Mouse (Mus musculus): ENCODE data around the gene 4933415A04Rik. TPM values are rescaled to one million over a fixed set of nuclear protein-coding genes. Genes with fewer than 3 reads are reported as not detected.

Gene 4933415A04Rik
- polyA plus RNA-seq, 1 experiment from 2014 or later: 4.7 TPM

GRCm38 (mm10) chr11:43552675-43553074 is 34.2 kb upstream of the 4933415A04Rik start:
- Histone ChIP-seq H3K9ac (no peak overlapping the region), H3K27me3 (no peaks in the 10 kb centered on the region), H3K4me1 (peaks cover 20% of the 10 kb centered on the region), H3K4me2 (replicated peaks) (no peak overlapping the region), H3K36me3 (peaks cover 17% of the 10 kb centered on the region), H3K4me3 (no peak overlapping the region), H3K27ac (no peak overlapping the region), H3K9me3 (no peaks in the 10 kb centered on the region)
- WGBS: 76% methylated on average over 6 of the region's 6 CpGs
- no peak for ATAC-seq (ENCODE audit: low FRiP score, low read depth)

- no peak overlapping the region for H3K4me3 ChIP-seq
- no peaks in the 10 kb centered on the region for H3K27me3 ChIP-seq
- no peak overlapping the region for H3K9ac ChIP-seq
- H3K4me2 ChIP-seq (replicated peaks): no peak overlapping the region
- WGBS: 85% methylated on average over 11 of the region's 11 CpGs
- H3K27ac ChIP-seq: no peak overlapping the region
- no peaks in the 10 kb centered on the region for H3K4me1 ChIP-seq
- no peaks in the 10 kb centered on the region for H3K9me3 ChIP-seq
- no peak for ATAC-seq (ENCODE audit: low FRiP score, low read depth)
- H3K36me3 ChIP-seq: peaks cover 40% of the 10 kb centered on the region
Observed at GRCm38 (mm10) chr11:43556538-43556937, 30.3 kb upstream of the 4933415A04Rik start.

- Histone ChIP-seq H3K36me3 (peaks cover 41% of the 10 kb centered on the region), H3K9ac (no peak overlapping the region), H3K27me3 (no peaks in the 10 kb centered on the region), H3K9me3 (no peaks in the 10 kb centered on the region), H3K4me2 (replicated peaks) (no peak overlapping the region), H3K27ac (no peak overlapping the region), H3K4me3 (no peak overlapping the region), H3K4me1 (peaks cover under 1% of the 10 kb centered on the region; the same call in 1 of the 2 replicates)
- 17% methylated on average over 6 of the region's 6 CpGs for WGBS
- no peak for ATAC-seq (ENCODE audit: low FRiP score, low read depth)
Observed at GRCm38 (mm10) chr11:43559515-43560292, 27.1 kb upstream of the 4933415A04Rik start.

- Histone ChIP-seq H3K4me1 (peaks cover 27% of the 10 kb centered on the region), H3K27me3 (no peaks in the 10 kb centered on the region), H3K9ac (no peak overlapping the region), H3K27ac (0 out of 2 replicates have a peak overlapping the region, but pooled peaks have one; percentile 16), H3K4me3 (no peak overlapping the region), H3K4me2 (replicated peaks) (no peak overlapping the region), H3K9me3 (no peaks in the 10 kb centered on the region), H3K36me3 (peaks cover 16% of the 10 kb centered on the region)
- ATAC-seq (ENCODE audit: low FRiP score, low read depth): 0 out of 2 replicates have a peak, but pooled peaks have one; percentile 30
- 58% methylated on average over 10 of the region's 10 CpGs for WGBS
Observed at GRCm38 (mm10) chr11:43563654-43564244, 23.1 kb upstream of the 4933415A04Rik start.

- Histone ChIP-seq H3K9ac (0 out of 2 replicates have a peak overlapping the region, but pooled peaks have one; percentile 0), H3K27ac (no peak overlapping the region), H3K27me3 (no peaks in the 10 kb centered on the region), H3K9me3 (no peaks in the 10 kb centered on the region), H3K4me1 (peaks cover 30% of the 10 kb centered on the region), H3K4me2 (replicated peaks) (no peak overlapping the region), H3K36me3 (peaks cover 12% of the 10 kb centered on the region), H3K4me3 (no peak overlapping the region)
- WGBS: 20% methylated on average over 2 of the region's 2 CpGs
- ATAC-seq (ENCODE audit: low FRiP score, low read depth): no peak
Observed at GRCm38 (mm10) chr11:43565414-43565813, 21.4 kb upstream of the 4933415A04Rik start.

GRCm38 (mm10) chr11:43565852-43566251 is 21.0 kb upstream of the 4933415A04Rik start:
- 9% methylated on average over 8 of the region's 8 CpGs for WGBS
- Histone ChIP-seq H3K27ac (no peak overlapping the region), H3K27me3 (no peaks in the 10 kb centered on the region), H3K36me3 (peaks cover 8% of the 10 kb centered on the region), H3K4me2 (replicated peaks) (no peak overlapping the region), H3K4me3 (no peak overlapping the region), H3K4me1 (peaks cover 30% of the 10 kb centered on the region), H3K9me3 (no peaks in the 10 kb centered on the region), H3K9ac (0 out of 2 replicates have a peak overlapping the region, but pooled peaks have one; percentile 0)
- ATAC-seq (ENCODE audit: low FRiP score, low read depth): no peak

- Histone ChIP-seq H3K9me3 (no peaks in the 10 kb centered on the region), H3K4me1 (peaks cover 30% of the 10 kb centered on the region), H3K4me2 (replicated peaks) (no peak overlapping the region), H3K27ac (peak overlapping the region; percentile 39; the same call in 1 of the 2 replicates), H3K4me3 (no peak overlapping the region), H3K36me3 (peaks cover 6% of the 10 kb centered on the region; the same call in 1 of the 2 replicates), H3K27me3 (no peaks in the 10 kb centered on the region), H3K9ac (no peak overlapping the region)
- ATAC-seq (ENCODE audit: low FRiP score, low read depth): no peak; the same call in 1 of the 2 replicates
- 59% methylated on average over 5 of the region's 5 CpGs for WGBS
Observed at GRCm38 (mm10) chr11:43566696-43567095, 20.1 kb upstream of the 4933415A04Rik start.

GRCm38 (mm10) chr11:43568263-43568662 is 18.6 kb upstream of the 4933415A04Rik start:
- WGBS: 66% methylated on average over 5 of the region's 5 CpGs
- Histone ChIP-seq H3K9ac (no peak overlapping the region), H3K9me3 (no peaks in the 10 kb centered on the region), H3K27me3 (no peaks in the 10 kb centered on the region), H3K27ac (0 out of 2 replicates have a peak overlapping the region, but pooled peaks have one; percentile 10), H3K4me1 (peaks cover 30% of the 10 kb centered on the region), H3K4me2 (replicated peaks) (no peak overlapping the region), H3K36me3 (peaks cover 2% of the 10 kb centered on the region; the same call in 1 of the 2 replicates), H3K4me3 (no peak overlapping the region)
- ATAC-seq (ENCODE audit: low FRiP score, low read depth): no peak

GRCm38 (mm10) chr11:43569188-43569587 is 17.7 kb upstream of the 4933415A04Rik start:
- peak overlapping the region; percentile 52; the same call in 1 of the 2 replicates for H3K27ac ChIP-seq
- H3K9ac ChIP-seq: no peak overlapping the region
- peaks cover 6% of the 10 kb centered on the region; the same call in 1 of the 2 replicates for H3K36me3 ChIP-seq
- ATAC-seq (ENCODE audit: low FRiP score, low read depth): no peak
- H3K9me3 ChIP-seq: no peaks in the 10 kb centered on the region
- no peaks in the 10 kb centered on the region for H3K27me3 ChIP-seq
- 78% methylated on average over 5 of the region's 5 CpGs for WGBS
- peaks cover 30% of the 10 kb centered on the region for H3K4me1 ChIP-seq
- H3K4me3 ChIP-seq: no peak overlapping the region
- H3K4me2 ChIP-seq (replicated peaks): no peak overlapping the region

GRCm38 (mm10) chr11:43569595-43569994 is 17.2 kb upstream of the 4933415A04Rik start:
- H3K4me1 ChIP-seq: peaks cover 30% of the 10 kb centered on the region
- no peak overlapping the region for H3K4me2 ChIP-seq (replicated peaks)
- H3K9me3 ChIP-seq: no peaks in the 10 kb centered on the region
- peak overlapping the region; percentile 52; the same call in 1 of the 2 replicates for H3K27ac ChIP-seq
- H3K27me3 ChIP-seq: no peaks in the 10 kb centered on the region
- H3K36me3 ChIP-seq: peaks cover 6% of the 10 kb centered on the region; the same call in 1 of the 2 replicates
- no peak for ATAC-seq (ENCODE audit: low FRiP score, low read depth)
- no peak overlapping the region for H3K9ac ChIP-seq
- H3K4me3 ChIP-seq: no peak overlapping the region
- WGBS: 75% methylated on average over 11 of the region's 11 CpGs

GRCm38 (mm10) chr11:43575061-43575375 is 11.8 kb upstream of the 4933415A04Rik start:
- Histone ChIP-seq H3K27ac (0 out of 2 replicates have a peak overlapping the region, but pooled peaks have one; percentile 58), H3K27me3 (no peaks in the 10 kb centered on the region), H3K4me1 (peaks cover 12% of the 10 kb centered on the region), H3K9me3 (no peaks in the 10 kb centered on the region), H3K4me2 (replicated peaks) (0 out of 2 replicates have a peak overlapping the region, but pooled peaks have one; percentile 1), H3K4me3 (no peak overlapping the region), H3K9ac (no peak overlapping the region), H3K36me3 (peaks cover 16% of the 10 kb centered on the region)
- ATAC-seq (ENCODE audit: low FRiP score, low read depth): no peak
- WGBS: 19% methylated on average over 3 of the region's 3 CpGs

Measured in limb, embryonic 13.5 days (tissue).